Mouse (Mus musculus): ENCODE measurements around the gene Ctxn1. TPM values are rescaled to one million over a fixed set of nuclear protein-coding genes. Genes with fewer than 3 reads are reported as not detected.

Gene Ctxn1
- polyA plus RNA-seq, 1 experiment from 2014 or later, result 29.4 TPM

- H3K36me3 ChIP-seq (ENCODE audit: control insufficient read depth, insufficient read depth, low read length), result peaks cover 29% of the 10 kb centered on the region
- WGBS, result 17% methylated on average over 15 of the region's 15 CpGs
These were observed 21.1 kb downstream of the Ctxn1 start for GRCm38 (mm10) chr8:4237814-4238433.

GRCm38 (mm10) chr8:4230612-4231351, 28.3 kb downstream of the Ctxn1 start:
- H3K27me3 ChIP-seq (ENCODE audit: control insufficient read depth, insufficient read depth, low read length), result peaks cover 31% of the 10 kb centered on the region; the same call in 1 of the 2 replicates
- H3K27ac ChIP-seq (replicated peaks in 1 of 2; ENCODE audit: control insufficient read depth in 1 of 2, insufficient read depth in 1 of 2, low read depth in 2 of 2, low read length in 2 of 2), result no peak overlapping the region
- H3K36me3 ChIP-seq (ENCODE audit: control insufficient read depth, insufficient read depth, low read length), result no peaks in the 10 kb centered on the region
- no peak overlapping the region for H3K9ac ChIP-seq (ENCODE audit: low read length)
- peaks cover 3 to 6% of the 10 kb centered on the region in 2 experiments; a peak in 3 of 4 replicates for H3K4me1 ChIP-seq (ENCODE audit: control insufficient read depth in 2 of 2, insufficient read depth in 2 of 2, low read length in 2 of 2)
- no peak overlapping the region for H3K4me2 ChIP-seq (ENCODE audit: low read length)
- no peak overlapping the region for H3K4me3 ChIP-seq (ENCODE audit: control insufficient read depth in 1 of 2, insufficient read depth in 1 of 2, low read depth in 1 of 2, low read length in 2 of 2)
- H3K9me3 ChIP-seq (ENCODE audit: control insufficient read depth, low read length), result no peaks in the 10 kb centered on the region
- WGBS, result 49% methylated on average over 10 of the region's 10 CpGs
- ATAC-seq (ENCODE audit: insufficient number of reproducible peaks, insufficient read depth, low FRiP score, low read depth), result no peak

More at GRCm38 (mm10) chr8:4237814-4238433, 21.1 kb downstream of the Ctxn1 start:
- ATAC-seq (ENCODE audit: insufficient number of reproducible peaks, insufficient read depth, low FRiP score, low read depth), result 0 out of 2 replicates have a peak, but pooled peaks have one; percentile 0
- Histone ChIP-seq H3K27me3 (ENCODE audit: control insufficient read depth, insufficient read depth, low read length) (no peaks in the 10 kb centered on the region), H3K4me3 (ENCODE audit: control insufficient read depth in 1 of 2, insufficient read depth in 1 of 2, low read depth in 1 of 2, low read length in 2 of 2) (peak overlapping the region; percentile 67 to 72), H3K4me2 (ENCODE audit: low read length) (peak overlapping the region; percentile 76), H3K9me3 (ENCODE audit: control insufficient read depth, low read length) (no peaks in the 10 kb centered on the region), H3K4me1 (ENCODE audit: control insufficient read depth in 2 of 2, insufficient read depth in 2 of 2, low read length in 2 of 2) (peaks cover 14 to 17% of the 10 kb centered on the region in 2 experiments), H3K27ac (replicated peaks in 1 of 2; ENCODE audit: control insufficient read depth in 1 of 2, insufficient read depth in 1 of 2, low read depth in 2 of 2, low read length in 2 of 2) (peak overlapping the region; percentile 93 to 97), H3K9ac (ENCODE audit: low read length) (peak overlapping the region; percentile 80)

GRCm38 (mm10) chr8:4229784-4230183, 29.3 kb downstream of the Ctxn1 start:
- Histone ChIP-seq H3K27ac (replicated peaks in 1 of 2; ENCODE audit: control insufficient read depth in 1 of 2, insufficient read depth in 1 of 2, low read depth in 2 of 2, low read length in 2 of 2) (no peak overlapping the region), H3K4me2 (ENCODE audit: low read length) (no peak overlapping the region), H3K36me3 (ENCODE audit: control insufficient read depth, insufficient read depth, low read length) (no peaks in the 10 kb centered on the region), H3K9ac (ENCODE audit: low read length) (no peak overlapping the region), H3K9me3 (ENCODE audit: control insufficient read depth, low read length) (no peaks in the 10 kb centered on the region), H3K4me1 (ENCODE audit: control insufficient read depth in 2 of 2, insufficient read depth in 2 of 2, low read length in 2 of 2) (peaks cover 3 to 6% of the 10 kb centered on the region in 2 experiments; a peak in 3 of 4 replicates), H3K4me3 (ENCODE audit: control insufficient read depth in 1 of 2, insufficient read depth in 1 of 2, low read depth in 1 of 2, low read length in 2 of 2) (no peak overlapping the region), H3K27me3 (ENCODE audit: control insufficient read depth, insufficient read depth, low read length) (peaks cover 35% of the 10 kb centered on the region; the same call in 1 of the 2 replicates)
- no peak for ATAC-seq (ENCODE audit: insufficient number of reproducible peaks, insufficient read depth, low FRiP score, low read depth)
- WGBS, result 52% methylated on average over 5 of the region's 5 CpGs

- Histone ChIP-seq H3K36me3 (ENCODE audit: control insufficient read depth, insufficient read depth, low read length) (no peaks in the 10 kb centered on the region), H3K4me3 (ENCODE audit: control insufficient read depth in 1 of 2, insufficient read depth in 1 of 2, low read depth in 1 of 2, low read length in 2 of 2) (no peak overlapping the region), H3K4me1 (ENCODE audit: control insufficient read depth in 2 of 2, insufficient read depth in 2 of 2, low read length in 2 of 2) (peaks cover 3 to 6% of the 10 kb centered on the region in 2 experiments; a peak in 3 of 4 replicates), H3K9ac (ENCODE audit: low read length) (no peak overlapping the region), H3K27me3 (ENCODE audit: control insufficient read depth, insufficient read depth, low read length) (peaks cover 38% of the 10 kb centered on the region; the same call in 1 of the 2 replicates), H3K27ac (replicated peaks in 1 of 2; ENCODE audit: control insufficient read depth in 1 of 2, insufficient read depth in 1 of 2, low read depth in 2 of 2, low read length in 2 of 2) (no peak overlapping the region), H3K4me2 (ENCODE audit: low read length) (no peak overlapping the region), H3K9me3 (ENCODE audit: control insufficient read depth, low read length) (no peaks in the 10 kb centered on the region)
- WGBS, result 79% methylated on average over 4 of the region's 4 CpGs
- no peak for ATAC-seq (ENCODE audit: insufficient number of reproducible peaks, insufficient read depth, low FRiP score, low read depth)
These were observed 31.2 kb downstream of the Ctxn1 start for GRCm38 (mm10) chr8:4227919-4228318.

GRCm38 (mm10) chr8:4226739-4227347, 32.2 kb downstream of the Ctxn1 start, which contains the start of gene Lrrc8e:
TSS of gene Lrrc8e (plus strand) at chr8:4226827.
- ATAC-seq (ENCODE audit: insufficient number of reproducible peaks, insufficient read depth, low FRiP score, low read depth), result peak; percentile 25; the same call in 1 of the 2 replicates
- peaks cover 38% of the 10 kb centered on the region; the same call in 1 of the 2 replicates for H3K27me3 ChIP-seq (ENCODE audit: control insufficient read depth, insufficient read depth, low read length)
- 2% methylated on average over 33 of the region's 33 CpGs for WGBS

GRCm38 (mm10) chr8:4226323-4226722, 32.8 kb downstream of the Ctxn1 start:
- H3K4me3 ChIP-seq (ENCODE audit: control insufficient read depth in 1 of 2, insufficient read depth in 1 of 2, low read depth in 1 of 2, low read length in 2 of 2), result peak overlapping the region; percentile 17 to 21; a peak in 2 of 4 replicates
- H3K27me3 ChIP-seq (ENCODE audit: control insufficient read depth, insufficient read depth, low read length), result peaks cover 38% of the 10 kb centered on the region; the same call in 1 of the 2 replicates
- H3K4me2 ChIP-seq (ENCODE audit: low read length), result peak overlapping the region; percentile 58
- no peaks in the 10 kb centered on the region for H3K9me3 ChIP-seq (ENCODE audit: control insufficient read depth, low read length)
- no peak for ATAC-seq (ENCODE audit: insufficient number of reproducible peaks, insufficient read depth, low FRiP score, low read depth)
- WGBS, result 27% methylated on average over 4 of the region's 4 CpGs
- H3K9ac ChIP-seq (ENCODE audit: low read length), result no peak overlapping the region
- no peak overlapping the region for H3K27ac ChIP-seq (replicated peaks in 1 of 2; ENCODE audit: control insufficient read depth in 1 of 2, insufficient read depth in 1 of 2, low read depth in 2 of 2, low read length in 2 of 2)
- peaks cover 3 to 6% of the 10 kb centered on the region in 2 experiments; a peak in 3 of 4 replicates for H3K4me1 ChIP-seq (ENCODE audit: control insufficient read depth in 2 of 2, insufficient read depth in 2 of 2, low read length in 2 of 2)
- no peaks in the 10 kb centered on the region for H3K36me3 ChIP-seq (ENCODE audit: control insufficient read depth, insufficient read depth, low read length)

More at GRCm38 (mm10) chr8:4226739-4227347, 32.2 kb downstream of the Ctxn1 start, which contains the start of gene Lrrc8e:
- no peaks in the 10 kb centered on the region for H3K9me3 ChIP-seq (ENCODE audit: control insufficient read depth, low read length)
- H3K36me3 ChIP-seq (ENCODE audit: control insufficient read depth, insufficient read depth, low read length), result no peaks in the 10 kb centered on the region
- H3K4me1 ChIP-seq (ENCODE audit: control insufficient read depth in 2 of 2, insufficient read depth in 2 of 2, low read length in 2 of 2), result peaks cover 3 to 6% of the 10 kb centered on the region in 2 experiments; a peak in 3 of 4 replicates
- H3K4me2 ChIP-seq (ENCODE audit: low read length), result peak within 1 kb of the TSS; percentile 58
- no peak within 1 kb of the TSS for H3K9ac ChIP-seq (ENCODE audit: low read length)
- peak within 1 kb of the TSS; percentile 17 to 21; a peak in 3 of 4 replicates for H3K4me3 ChIP-seq (ENCODE audit: control insufficient read depth in 1 of 2, insufficient read depth in 1 of 2, low read depth in 1 of 2, low read length in 2 of 2)
- H3K27ac ChIP-seq (replicated peaks in 1 of 2; ENCODE audit: control insufficient read depth in 1 of 2, insufficient read depth in 1 of 2, low read depth in 2 of 2, low read length in 2 of 2), result no peak within 1 kb of the TSS

- Histone ChIP-seq H3K9me3 (ENCODE audit: control insufficient read depth, low read length) (no peaks in the 10 kb centered on the region), H3K4me1 (ENCODE audit: control insufficient read depth in 2 of 2, insufficient read depth in 2 of 2, low read length in 2 of 2) (peaks cover 3 to 6% of the 10 kb centered on the region in 2 experiments; a peak in 3 of 4 replicates), H3K9ac (ENCODE audit: low read length) (no peak overlapping the region), H3K36me3 (ENCODE audit: control insufficient read depth, insufficient read depth, low read length) (no peaks in the 10 kb centered on the region), H3K27ac (replicated peaks in 1 of 2; ENCODE audit: control insufficient read depth in 1 of 2, insufficient read depth in 1 of 2, low read depth in 2 of 2, low read length in 2 of 2) (no peak overlapping the region), H3K4me2 (ENCODE audit: low read length) (no peak overlapping the region), H3K27me3 (ENCODE audit: control insufficient read depth, insufficient read depth, low read length) (peaks cover 37% of the 10 kb centered on the region), H3K4me3 (ENCODE audit: control insufficient read depth in 1 of 2, insufficient read depth in 1 of 2, low read depth in 1 of 2, low read length in 2 of 2) (no peak overlapping the region)
- no peak for ATAC-seq (ENCODE audit: insufficient number of reproducible peaks, insufficient read depth, low FRiP score, low read depth)
These were observed 37.0 kb downstream of the Ctxn1 start for GRCm38 (mm10) chr8:4222059-4222458.
